Mouse (Mus musculus) liver, postnatal 0 days (tissue): ENCODE results near the gene Rhox3e.
"Not testable (repeated sequence)": the region's sequence is repeated elsewhere in the genome, so short reads cannot be mapped to it uniquely, and the experiment has no call there.

Experiments
- CTCF ChIP-seq: sonication (generic); IDR thresholded peaks from 2 replicates; pipeline ENCODE4 v1.5.1; 2016; ENCODE audit warnings: antibody characterized with exemption, low read depth
- EP300 ChIP-seq: IDR thresholded peaks from 2 replicates; pipeline ENCODE4 v1.6.1; 2016; ENCODE audit warnings: antibody characterized with exemption, low read depth, mild to moderate bottlenecking

GRCm38 (mm10) chrX:37557112-37557511, 15.3 kb downstream of the Rhox3e start, which contains the start of gene Rhox4e:
- not testable (repeated sequence) for TF ChIP-seq CTCF, EP300
